Mouse (Mus musculus): ENCODE measurements around the gene Kiss1r.

DNA sequence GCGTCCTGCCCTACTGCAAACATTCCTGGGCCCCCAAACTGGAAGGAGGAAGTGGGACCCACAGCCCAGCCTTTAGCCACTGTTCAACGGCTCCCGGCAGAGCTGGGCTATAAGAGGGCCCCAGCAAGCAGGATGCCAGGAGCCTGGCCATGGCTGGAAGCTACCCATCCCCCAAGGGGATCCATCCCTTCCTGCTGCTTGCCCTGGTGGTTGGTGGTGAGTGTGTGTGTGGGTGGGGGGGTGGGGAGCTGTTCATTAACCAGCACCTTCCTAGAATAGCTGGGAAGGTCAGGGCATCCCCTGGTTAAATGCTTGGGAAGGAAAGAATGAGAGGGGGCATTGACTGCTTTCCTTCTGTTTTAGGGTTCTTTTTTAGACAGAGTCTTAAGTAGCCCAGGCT lies 37.2 kb upstream of the Kiss1r start:
- TF ChIP-seq CTCF (IDR thresholded peaks at IDR 0.05) (no peak), POLR2A (IDR thresholded peaks at IDR 0.05; ENCODE audit: insufficient read depth, low read depth, low read length) (no peak), EP300 (IDR thresholded peaks at IDR 0.05; ENCODE audit: insufficient read depth, low read depth, low read length) (no peak)

All from heart, adult 2 months (tissue).